Mouse (Mus musculus): ENCODE measurements around the gene Armc9.

The Armc9 gene

DNA sequence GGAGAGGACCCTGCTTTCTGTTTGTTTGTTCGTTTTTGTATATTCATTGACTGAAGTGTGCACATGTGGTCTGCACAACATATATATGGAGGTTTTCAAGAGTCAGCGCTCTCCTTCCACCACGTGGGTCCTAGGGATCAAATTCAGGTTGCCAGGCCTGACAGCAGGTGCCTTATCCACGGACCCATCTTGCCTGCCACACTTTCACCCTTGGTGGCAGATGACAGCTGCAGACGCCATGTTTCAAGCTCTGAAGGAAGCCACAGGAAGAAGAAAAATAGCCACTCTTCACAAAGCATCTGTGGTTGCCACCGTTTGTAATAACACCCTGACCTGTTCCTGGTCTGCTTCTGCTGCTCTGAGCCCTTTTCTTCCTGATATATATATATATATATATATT, 130.7 kb downstream of the Armc9 start:
- no peak for DNase-seq

DNA sequence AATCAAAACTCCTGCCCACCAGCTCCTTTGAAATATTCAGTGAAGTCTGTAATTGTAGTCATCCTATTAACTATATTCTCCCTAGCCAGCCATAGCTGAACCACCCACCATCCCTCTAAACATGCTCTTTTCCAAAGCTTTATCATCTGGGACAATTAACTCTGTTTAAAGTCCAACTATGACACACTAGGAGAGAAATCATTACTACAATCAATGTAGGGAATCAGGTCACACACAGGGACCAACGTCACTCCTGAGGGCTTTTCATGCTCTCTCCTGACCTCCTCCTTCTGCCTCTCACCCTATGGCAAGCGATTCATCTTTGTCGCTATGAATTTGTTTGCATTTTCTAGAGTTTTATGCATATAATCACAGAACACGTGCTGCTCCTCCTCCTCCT, 132.9 kb downstream of the Armc9 start:
- DNase-seq, result no peak

- DNase-seq, result no peak
Observed at GRCm38 (mm10) chr1:86290452-86290851, 135.9 kb downstream of the Armc9 start.

- DNase-seq, result no peak
Observed at GRCm38 (mm10) chr1:86293091-86293490, 138.5 kb downstream of the Armc9 start.

DNA sequence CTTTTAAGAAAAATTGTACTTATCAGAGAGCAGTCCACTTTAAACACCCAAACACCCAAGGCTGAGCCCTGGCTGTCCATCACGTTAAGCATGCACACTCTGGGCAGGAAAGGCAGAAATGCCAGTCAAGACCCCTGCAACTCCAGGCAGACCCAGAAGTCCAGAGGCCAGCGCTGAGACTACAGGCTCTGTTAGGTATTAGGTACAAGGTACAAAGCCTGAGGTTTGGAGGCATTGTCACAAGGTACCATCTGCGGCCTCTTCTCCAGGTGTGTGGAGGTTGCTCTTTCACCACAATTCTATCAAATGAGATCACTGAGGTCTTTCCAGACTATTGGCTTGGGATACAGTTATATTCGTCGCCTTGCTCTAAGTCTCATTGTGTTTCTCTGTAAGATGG, 139.3 kb downstream of the Armc9 start:
- peak; percentile 76 for DNase-seq

- no peak for DNase-seq
Observed at GRCm38 (mm10) chr1:86294472-86294871, 139.9 kb downstream of the Armc9 start.

DNA sequence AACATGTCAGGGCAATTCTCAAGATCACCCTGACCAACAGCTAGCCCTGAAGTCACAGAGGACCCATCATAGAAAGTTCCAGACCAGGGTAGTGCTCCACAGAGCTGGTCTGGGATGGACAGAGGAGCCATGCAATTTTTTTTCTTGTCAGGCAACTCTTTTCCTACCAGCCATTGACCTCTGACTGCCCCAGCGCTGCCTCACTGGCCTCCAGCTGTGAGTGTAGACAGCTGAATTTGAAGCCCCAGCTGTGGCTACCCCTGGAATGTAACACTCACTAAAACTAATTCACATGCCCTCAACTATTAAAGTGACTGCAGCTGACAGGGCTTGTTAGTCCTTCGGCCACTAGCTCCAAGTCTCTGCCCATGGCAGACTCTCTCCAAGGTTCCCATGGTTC, 145.5 kb downstream of the Armc9 start:
- no peak for DNase-seq

DNA sequence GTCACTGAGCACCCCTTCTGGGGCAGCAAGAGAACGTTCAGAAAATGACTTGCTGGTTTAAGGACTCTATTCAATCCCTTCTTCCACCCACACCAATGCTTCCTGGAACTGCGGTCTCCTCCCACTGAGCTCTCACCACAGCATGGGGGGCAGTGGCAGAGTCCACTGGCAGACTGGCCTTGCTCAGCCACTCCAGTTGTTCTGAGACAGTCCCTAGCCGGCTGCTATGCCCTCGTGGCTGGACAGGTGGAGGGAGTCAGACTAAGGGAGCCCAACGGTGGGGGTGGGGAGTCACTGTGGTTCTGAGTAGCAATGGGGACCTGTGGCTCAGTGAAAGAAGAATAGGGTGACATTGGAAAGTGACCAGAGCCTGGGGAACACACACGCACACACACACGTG, 146.2 kb downstream of the Armc9 start:
- no peak for DNase-seq

DNA sequence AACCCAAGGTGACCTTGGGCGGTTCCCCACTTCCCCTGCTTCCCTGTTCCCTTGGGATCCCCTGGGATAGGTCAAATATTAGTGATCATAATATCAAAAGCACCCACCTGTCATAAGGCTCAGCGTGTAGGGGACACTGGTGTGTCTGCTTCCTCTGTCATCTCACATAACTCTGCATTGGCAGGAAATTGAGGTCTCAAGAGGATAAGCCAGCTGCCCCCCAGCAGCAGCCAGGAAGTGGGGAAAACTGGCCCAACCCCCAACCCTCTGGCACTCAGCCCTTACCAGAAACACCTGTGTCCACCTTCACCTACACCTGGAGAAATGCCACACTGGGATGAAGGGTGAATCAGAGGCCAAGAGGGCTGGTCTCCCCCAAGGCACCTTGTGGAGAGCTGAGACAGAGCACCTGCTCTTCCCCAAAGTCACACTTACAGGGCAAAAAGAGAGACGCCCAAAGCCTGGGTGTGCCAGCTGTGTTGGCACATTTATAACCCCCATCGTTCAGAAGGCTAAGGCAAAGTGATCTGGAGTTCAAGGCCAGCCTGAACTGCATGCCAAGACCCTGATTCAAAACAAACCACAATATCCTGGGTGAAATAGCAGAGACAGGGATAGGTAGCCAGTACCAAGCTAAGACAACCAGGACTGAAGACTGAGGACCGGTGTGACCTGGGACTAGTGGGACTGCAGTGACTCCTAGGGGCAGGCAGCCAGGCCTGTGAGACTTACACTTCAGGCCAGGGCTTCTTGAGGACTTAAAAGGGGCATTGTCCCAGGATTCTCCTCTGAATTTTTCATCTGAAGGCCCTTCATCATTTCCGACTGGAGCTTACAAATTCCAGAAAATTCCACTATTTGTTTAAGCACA, 146.9 kb downstream of the Armc9 start:
- no peak for DNase-seq

DNA sequence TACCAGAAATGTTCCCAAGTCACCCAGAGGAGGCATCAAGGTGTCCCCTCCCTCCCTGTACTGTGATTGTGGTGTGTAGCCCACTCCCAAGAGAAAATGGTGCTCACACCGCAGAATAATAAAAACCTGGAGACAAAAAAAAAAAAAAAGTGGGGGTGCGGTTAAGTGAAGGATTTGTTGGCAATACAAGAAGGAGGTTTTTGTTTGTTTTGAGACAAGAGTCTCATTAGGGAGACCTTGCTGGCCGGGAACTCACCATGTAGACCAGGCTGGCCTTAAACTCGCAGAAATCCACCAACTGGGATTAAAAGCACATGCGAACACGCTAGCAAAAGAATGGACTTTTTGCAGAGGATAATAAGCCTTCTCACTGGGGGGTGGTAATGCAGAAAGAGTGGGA, 148.0 kb downstream of the Armc9 start, which contains the start of gene B3gnt7:
Gene B3gnt7, plus strand, starts transcription at position 301 of the 400 bp plus-strand sequence.
- DNase-seq, result no peak

GRCm38 (mm10) chr1:86303063-86303872, 148.7 kb downstream of the Armc9 start:
- peak; percentile 61 for DNase-seq

- DNase-seq, result no peak
Observed at GRCm38 (mm10) chr1:86303873-86304250, 149.3 kb downstream of the Armc9 start.

GRCm38 (mm10) chr1:86306686-86307085, 152.1 kb downstream of the Armc9 start:
- peak; percentile 62 for DNase-seq

DNA sequence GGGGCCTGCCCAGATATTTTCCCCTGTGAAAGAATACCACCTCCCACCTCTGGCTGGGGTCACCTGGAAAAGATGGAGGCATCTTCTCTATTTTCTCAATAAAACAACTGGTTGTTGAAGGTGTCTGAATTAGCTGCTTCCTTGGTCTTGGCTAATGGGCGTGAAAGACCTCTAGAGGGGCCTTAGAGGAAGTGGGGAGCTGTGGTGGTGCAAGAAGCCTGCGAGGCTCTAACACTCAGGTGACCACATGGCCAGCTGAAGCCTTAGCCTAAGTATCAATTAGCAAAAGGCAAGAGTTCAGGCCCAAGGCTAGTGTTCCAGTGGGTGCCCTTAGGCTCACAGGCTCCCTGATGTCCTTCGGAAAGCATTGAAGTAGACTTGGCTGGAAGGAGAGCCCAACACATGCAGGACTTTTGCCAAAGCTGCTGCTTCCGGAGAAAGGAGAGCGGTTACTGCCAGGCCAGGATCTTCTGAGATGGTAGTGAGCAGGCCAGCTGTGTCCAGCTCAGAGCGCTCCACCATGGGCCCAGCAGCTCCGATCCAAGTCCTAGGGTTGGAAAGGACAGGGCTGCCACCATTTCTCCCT, 152.7 kb downstream of the Armc9 start:
- peak; percentile 72 for DNase-seq

DNA sequence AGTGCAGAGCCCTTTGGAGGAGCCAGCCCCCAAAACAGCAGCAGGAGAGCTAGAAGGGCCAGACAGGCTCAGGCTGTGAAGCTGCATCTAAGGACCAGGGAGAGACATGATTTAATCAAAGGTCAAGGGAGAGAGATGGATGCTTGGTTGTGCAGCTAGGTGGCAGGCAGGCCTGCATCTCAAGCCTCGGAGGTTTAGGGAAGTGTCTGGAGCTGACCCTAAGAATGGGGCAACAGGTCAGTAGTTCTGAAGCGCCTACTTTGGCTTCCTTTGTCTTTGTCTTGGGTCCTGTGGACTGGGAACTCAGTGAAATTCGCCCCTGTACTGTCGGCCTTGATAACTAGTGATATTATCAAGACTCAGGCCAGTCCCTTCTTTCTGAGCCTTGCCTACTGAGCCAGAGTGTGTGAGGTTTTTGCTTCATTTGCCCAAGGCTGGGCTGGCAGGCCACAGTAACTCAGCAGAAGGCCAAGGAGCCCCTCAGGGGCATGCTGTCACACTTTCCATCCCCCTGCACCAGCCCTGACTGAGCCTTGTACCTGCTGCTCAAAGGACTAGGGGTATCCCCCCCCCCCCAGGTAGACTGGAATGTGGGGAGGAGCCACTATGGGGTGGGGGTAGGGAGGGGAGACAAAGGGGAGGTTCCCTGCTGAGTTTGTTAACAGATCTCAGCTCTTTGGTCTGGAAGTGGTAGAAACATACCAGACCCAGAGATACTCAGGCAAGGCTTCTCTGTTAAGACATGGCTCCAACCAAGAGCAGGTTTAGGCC, 153.5 kb downstream of the Armc9 start:
- DNase-seq, result no peak

- no peak for DNase-seq
Observed at GRCm38 (mm10) chr1:86309270-86309833, 154.8 kb downstream of the Armc9 start.

DNA sequence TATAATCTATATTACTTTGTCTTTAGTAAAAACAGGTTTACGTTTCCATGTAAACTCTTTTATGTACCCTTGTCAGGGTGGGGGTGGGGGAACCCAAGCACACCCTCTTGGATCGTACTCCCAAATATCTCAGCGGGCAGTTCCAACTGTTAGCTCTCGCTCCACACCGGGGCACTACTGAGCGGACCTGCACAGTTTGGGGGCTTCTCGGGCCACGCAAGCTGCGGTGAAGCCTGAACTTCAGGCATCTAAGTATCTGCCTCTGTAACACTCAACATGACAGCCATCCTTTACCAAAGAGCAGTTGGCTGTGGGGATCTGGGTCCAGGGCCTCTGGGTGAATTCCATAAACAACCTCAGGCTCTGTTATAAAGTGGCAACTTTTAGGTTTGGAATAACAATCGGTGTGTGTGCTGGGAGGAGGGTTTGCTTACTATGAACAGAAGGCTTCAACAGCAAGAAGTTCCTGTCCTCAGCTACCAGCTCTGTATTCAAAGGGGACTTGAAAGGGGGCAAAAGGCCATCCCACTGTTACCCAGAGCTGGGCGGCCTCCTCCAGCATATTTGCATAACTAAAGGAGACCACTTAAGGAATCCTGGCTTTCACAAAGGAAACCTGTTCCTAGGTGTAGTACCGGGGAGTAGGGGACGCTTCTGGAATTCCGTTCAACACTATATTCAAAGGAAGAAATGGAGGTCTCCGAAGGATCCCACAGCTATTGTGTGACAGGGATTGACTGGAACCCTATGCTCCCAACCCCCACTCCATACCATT, 156.1 kb downstream of the Armc9 start:
- DNase-seq, result no peak

DNA sequence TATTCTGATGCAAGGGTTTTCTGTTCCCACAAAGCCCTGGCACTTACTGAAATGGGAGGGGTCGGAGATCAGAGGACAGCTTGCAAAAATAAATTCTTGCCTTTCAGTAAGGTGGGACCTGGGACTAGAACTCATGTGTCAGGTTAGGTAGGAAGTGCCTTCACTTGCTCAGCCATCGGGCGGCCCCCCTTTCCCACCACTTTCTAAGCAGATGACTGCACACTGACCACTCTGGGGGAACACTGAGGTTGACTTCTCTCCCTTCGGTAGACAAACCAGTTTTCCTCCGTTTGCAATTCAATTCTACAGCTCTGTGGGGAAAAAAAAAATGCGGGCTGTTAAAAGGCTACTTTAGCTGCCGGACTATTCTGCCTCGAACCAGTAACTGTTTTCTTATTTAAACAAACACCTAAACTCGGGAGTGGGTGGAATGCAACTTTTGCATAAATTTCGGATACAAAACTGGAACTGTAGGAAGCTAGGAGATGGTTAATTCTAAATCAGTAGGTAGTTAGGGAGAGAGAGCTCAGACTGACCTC, 157.0 kb downstream of the Armc9 start:
- peak; percentile 42 for DNase-seq

- DNase-seq, result no peak
Observed at GRCm38 (mm10) chr1:86312269-86312668, 157.7 kb downstream of the Armc9 start.

DNA sequence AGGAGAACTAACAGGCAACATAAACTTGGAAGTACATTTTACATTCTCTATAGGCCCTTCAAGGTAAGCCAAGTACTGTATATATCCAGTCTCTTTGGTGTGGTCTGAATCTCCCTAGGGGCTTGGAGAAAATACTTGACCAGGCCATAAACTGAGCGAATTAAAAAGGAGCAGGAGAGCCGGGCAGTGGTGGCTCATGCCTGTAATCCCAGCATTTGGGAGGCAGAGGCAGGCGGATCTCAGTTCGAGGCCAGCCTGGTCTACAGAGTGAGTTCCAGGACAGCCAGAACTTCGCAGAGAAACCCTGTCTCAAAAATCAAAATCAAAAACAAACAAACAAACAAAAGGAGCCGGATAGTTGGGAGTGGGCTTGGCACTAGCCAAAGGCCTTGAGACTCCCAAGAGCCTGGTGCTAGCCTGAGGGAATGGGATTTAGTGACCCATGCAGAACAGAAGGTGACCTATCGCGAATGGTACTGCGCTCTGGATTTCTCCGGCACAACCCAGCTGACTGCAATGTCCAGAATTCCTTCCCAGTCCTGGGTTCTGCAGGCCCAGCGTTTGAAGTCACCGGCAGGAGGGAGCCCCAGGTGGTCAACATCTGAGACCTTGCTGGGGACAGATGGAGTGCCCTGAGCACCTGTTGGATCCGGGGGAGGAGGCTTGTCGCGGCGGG, 158.7 kb downstream of the Armc9 start:
- DNase-seq, result peak; percentile 49

GRCm38 (mm10) chr1:86313772-86314125, 159.2 kb downstream of the Armc9 start:
- no peak for DNase-seq

Data from kidney, adult 11 months (tissue).